ENCODE assay signal across 7 mouse cellular contexts in genomic region chr5:29195231-29195569, GRCm38 (mm10). TPM values are rescaled to one million over a fixed set of nuclear protein-coding genes. Genes with fewer than 3 reads are reported as not detected.
DNase-seq lines count a peak whose midpoint lies in the region; ATAC-seq lines count a peak whose summit lies in the region.

No protein-coding gene starts in this region.

- ATAC-seq in lung, embryonic 16.5 days (ENCODE audit: low read depth), result peak; percentile 30; the same call in 1 of the 2 replicates
- no peak for ATAC-seq in forebrain, embryonic 11.5 days (replicated peaks; ENCODE audit: low FRiP score)
- no peak; the same call in 1 of the 2 replicates for ATAC-seq in neural tube, embryonic 15.5 days (ENCODE audit: low FRiP score)
- no peak for ATAC-seq in CD4-positive, CD25-positive, alpha-beta regulatory T cell, adult 4 months

- 7% methylated on average over 9 of the region's 9 CpGs for WGBS in lung, embryonic 16.5 days
- WGBS in forebrain, embryonic 11.5 days, result 0% methylated on average over 9 of the region's 9 CpGs
- 4% methylated on average over 9 of the region's 9 CpGs for WGBS in limb, embryonic 10.5 days
- 3% methylated on average over 9 of the region's 9 CpGs for WGBS in neural tube, embryonic 15.5 days

- peak overlapping the region; percentile 66 for H3K4me2 ChIP-seq in lung, embryonic 16.5 days (ENCODE audit: low read depth, low read length)
- H3K4me2 ChIP-seq in forebrain, embryonic 11.5 days (ENCODE audit: low read depth, low read length, severe bottlenecking), result peak overlapping the region; percentile 66
- peak overlapping the region; percentile 64 for H3K4me2 ChIP-seq in neural tube, embryonic 15.5 days

- H3K27ac ChIP-seq in lung, embryonic 16.5 days (ENCODE audit: low read length), result peak overlapping the region; percentile 69
- H3K27ac ChIP-seq in forebrain, embryonic 11.5 days (ENCODE audit: low read depth, low read length), result peak overlapping the region; percentile 59; the same call in 1 of the 2 replicates
- H3K27ac ChIP-seq in limb, embryonic 10.5 days, result peak overlapping the region; percentile 90
- H3K27ac ChIP-seq in neural tube, embryonic 15.5 days (replicated peaks), result peak overlapping the region; percentile 86

- H3K27me3 ChIP-seq in lung, embryonic 16.5 days (ENCODE audit: control insufficient read depth, insufficient read depth, low read depth, low read length), result no peaks in the 10 kb centered on the region; the same call in 1 of the 2 replicates
- H3K27me3 ChIP-seq in forebrain, embryonic 11.5 days (ENCODE audit: control insufficient read depth, insufficient read depth, low read length), result no peaks in the 10 kb centered on the region
- H3K27me3 ChIP-seq in limb, embryonic 10.5 days (ENCODE audit: low read depth, poor library complexity, severe bottlenecking), result no peaks in the 10 kb centered on the region
- H3K27me3 ChIP-seq in neural tube, embryonic 15.5 days (replicated peaks), result no peaks in the 10 kb centered on the region

- H3K4me3 ChIP-seq in lung, embryonic 16.5 days (ENCODE audit: low read length), result peak overlapping the region; percentile 58
- peak overlapping the region; percentile 53 for H3K4me3 ChIP-seq in forebrain, embryonic 11.5 days (ENCODE audit: low read depth, low read length)
- H3K4me3 ChIP-seq in limb, embryonic 10.5 days, result peak overlapping the region; percentile 60
- peak overlapping the region; percentile 66 for H3K4me3 ChIP-seq in neural tube, embryonic 15.5 days (replicated peaks)

- H3K9me3 ChIP-seq in lung, embryonic 16.5 days (ENCODE audit: control insufficient read depth, low read length), result no peaks in the 10 kb centered on the region
- no peaks in the 10 kb centered on the region for H3K9me3 ChIP-seq in forebrain, embryonic 11.5 days (ENCODE audit: control insufficient read depth, low read length)
- no peaks in the 10 kb centered on the region for H3K9me3 ChIP-seq in limb, embryonic 10.5 days (replicated peaks)
- no peaks in the 10 kb centered on the region for H3K9me3 ChIP-seq in neural tube, embryonic 15.5 days (replicated peaks)

- no peaks in the 10 kb centered on the region for H3K36me3 ChIP-seq in lung, embryonic 16.5 days (ENCODE audit: control insufficient read depth, insufficient read depth, low read length)
- no peaks in the 10 kb centered on the region for H3K36me3 ChIP-seq in forebrain, embryonic 11.5 days (ENCODE audit: control insufficient read depth, insufficient read depth, low read length)
- H3K36me3 ChIP-seq in limb, embryonic 10.5 days, result no peaks in the 10 kb centered on the region
- no peaks in the 10 kb centered on the region; the same call in 1 of the 2 replicates for H3K36me3 ChIP-seq in neural tube, embryonic 15.5 days

- H3K4me1 ChIP-seq in lung, embryonic 16.5 days (replicated peaks; ENCODE audit: control insufficient read depth, insufficient read depth, low read length), result peaks cover 5% of the 10 kb centered on the region; the same call in 1 of the 2 replicates
- H3K4me1 ChIP-seq in forebrain, embryonic 11.5 days (replicated peaks; ENCODE audit: control insufficient read depth, insufficient read depth, low read length), result peaks cover 2% of the 10 kb centered on the region; the same call in 1 of the 2 replicates
- peaks cover 9% of the 10 kb centered on the region; the same call in 1 of the 2 replicates for H3K4me1 ChIP-seq in limb, embryonic 10.5 days
- H3K4me1 ChIP-seq in neural tube, embryonic 15.5 days, result peaks cover 13% of the 10 kb centered on the region

- DNase-seq in lung, postnatal 25 days (ENCODE audit: low spot score), result no peak
- DNase-seq in forebrain, embryonic 11.5 days (ENCODE audit: low spot score), result no peak
- no peak for DNase-seq in limb, embryonic 10.5 days (ENCODE audit: low spot score)
- no peak for DNase-seq in cerebellum, adult 18-20 months

- peak overlapping the region; percentile 71 for H3K9ac ChIP-seq in lung, embryonic 16.5 days (ENCODE audit: low read length)
- peak overlapping the region; percentile 88 for H3K9ac ChIP-seq in forebrain, embryonic 11.5 days (ENCODE audit: low read length)
- peak overlapping the region; percentile 60 for H3K9ac ChIP-seq in neural tube, embryonic 15.5 days (replicated peaks)

RNA-seq across cellular contexts. Expression of gene Rnf32, which starts 0.6 kb away (rescaled TPM):
- polyA plus RNA-seq in lung, embryonic 16.5 days (2015; fragmentation: Nextera tagmentation; extraction: Ambion mirVana), result 7.5 and 8.7 TPM in 2 replicates
- polyA plus RNA-seq in forebrain, embryonic 11.5 days (2014; fragmentation: Nextera tagmentation; extraction: Ambion mirVana), result 6.4 and 7.5 TPM in 2 replicates
- 2.6 and 3.5 TPM in 2 replicates for polyA plus RNA-seq in limb, embryonic 10.5 days (2016; fragmentation: Nextera tagmentation; extraction: Ambion mirVana)
- 14.2 and 14.9 TPM in 2 replicates for polyA plus RNA-seq in neural tube, embryonic 15.5 days (2015; fragmentation: Nextera tagmentation; extraction: Ambion mirVana)
- polyA plus RNA-seq in CD4-positive, CD25-positive, alpha-beta regulatory T cell, adult 4 months (2017; shearing (Covaris generic)), result under 1 TPM; 0.24 to 0.69 TPM
